Mouse (Mus musculus) limb, embryonic 12.5 days (tissue): ENCODE data around the gene Fignl1. TPM values are rescaled to one million over a fixed set of nuclear protein-coding genes. Genes with fewer than 3 reads are reported as not detected.

Source experiments
- ATAC-seq: fragments of 200-750 bp; cut with Nextera tagmentation; 2 replicates; pipeline ENCODE4 v1.8.0; 2017; ENCODE audit warnings: low read depth, moderate TSS enrichment; ENCODE audit not compliant: insufficient number of reproducible peaks, insufficient read depth, low FRiP score, low TSS enrichment
- H3K27ac ChIP-seq: fragments of 300-500 bp; sonication (generic); 2 replicates; pipeline ENCODE4 v1.5.1; 2016; ENCODE audit warnings: mild to moderate bottlenecking, moderate library complexity
- H3K27me3 ChIP-seq: fragments of 300-500 bp; sonication (generic); 2 replicates; pipeline ENCODE4 v1.6.1; 2016; ENCODE audit warnings: mild to moderate bottlenecking, moderate library complexity
- H3K36me3 ChIP-seq: fragments of 300-500 bp; sonication (generic); 2 replicates; pipeline ENCODE4 v1.6.1; 2016; ENCODE audit warnings: mild to moderate bottlenecking, moderate library complexity
- H3K4me1 ChIP-seq: fragments of 300-500 bp; sonication (generic); replicated peaks from 2 replicates; pipeline ENCODE4 v1.6.1; 2016
- H3K4me2 ChIP-seq: fragments of 300-500 bp; sonication (generic); 2 replicates; pipeline ENCODE4 v1.6.1; 2016; ENCODE audit warnings: mild to moderate bottlenecking, moderate library complexity
- H3K4me3 ChIP-seq: fragments of 300-500 bp; sonication (generic); replicated peaks from 2 replicates; pipeline ENCODE4 v1.5.1; 2016; ENCODE audit warnings: mild to moderate bottlenecking
- H3K9ac ChIP-seq: fragments of 300-500 bp; sonication (generic); replicated peaks from 2 replicates; pipeline ENCODE4 v1.6.1; 2016; ENCODE audit warnings: mild to moderate bottlenecking, moderate library complexity
- H3K9me3 ChIP-seq: fragments of 300-500 bp; sonication (generic); 2 replicates; pipeline ENCODE4 v1.6.1; 2016; ENCODE audit warnings: mild to moderate bottlenecking, moderate library complexity
- WGBS: fragments of 180-500 bp; shearing (Covaris S2); methylation state at CpG from one replicate; pipeline ENCODE4 v1.1.7; 2016; 5-methylcytosine and 5-hydroxymethylcytosine counted together
- polyA plus RNA-seq: library from polyadenylated mRNA; unstranded; fragments of >200 nt; fragmentation: Nextera tagmentation; extraction: Ambion mirVana; gene quantifications from 2 replicates; pipeline ENCODE4 v1.2.1, GENCODE M21; 2016

Gene Fignl1
- polyA plus RNA-seq, 1 experiment from 2014 or later: 78.1 TPM

GRCm38 (mm10) chr11:11776822-11777174 lies 32.0 kb downstream of the Fignl1 start:
- H3K4me1 ChIP-seq: no peaks in the 10 kb centered on the region
- H3K4me3 ChIP-seq: no peak overlapping the region
- H3K36me3 ChIP-seq: no peaks in the 10 kb centered on the region
- no peak overlapping the region for H3K4me2 ChIP-seq
- H3K27me3 ChIP-seq: peaks cover 3% of the 10 kb centered on the region; the same call in 1 of the 2 replicates
- H3K9ac ChIP-seq: no peak overlapping the region
- WGBS: 87% methylated on average over 7 of the region's 7 CpGs
- ATAC-seq: no peak
- H3K9me3 ChIP-seq: no peaks in the 10 kb centered on the region
- H3K27ac ChIP-seq: no peak overlapping the region

- no peaks in the 10 kb centered on the region for H3K36me3 ChIP-seq
- no peak overlapping the region for H3K27ac ChIP-seq
- ATAC-seq: no peak
- no peak overlapping the region for H3K4me2 ChIP-seq
- no peaks in the 10 kb centered on the region for H3K4me1 ChIP-seq
- no peaks in the 10 kb centered on the region for H3K9me3 ChIP-seq
- no peaks in the 10 kb centered on the region for H3K27me3 ChIP-seq
- 78% methylated on average over 4 of the region's 4 CpGs for WGBS
- H3K9ac ChIP-seq: no peak overlapping the region
- H3K4me3 ChIP-seq: no peak overlapping the region
These were observed 32.5 kb downstream of the Fignl1 start for GRCm38 (mm10) chr11:11776071-11776821.

GRCm38 (mm10) chr11:11774893-11775292 lies 33.9 kb downstream of the Fignl1 start:
- no peaks in the 10 kb centered on the region for H3K36me3 ChIP-seq
- H3K27ac ChIP-seq: no peak overlapping the region
- H3K4me1 ChIP-seq: no peaks in the 10 kb centered on the region
- no peak overlapping the region for H3K4me2 ChIP-seq
- H3K9me3 ChIP-seq: no peaks in the 10 kb centered on the region
- ATAC-seq: no peak
- H3K4me3 ChIP-seq: no peak overlapping the region
- WGBS: 83% methylated on average over 5 of the region's 5 CpGs
- no peaks in the 10 kb centered on the region for H3K27me3 ChIP-seq
- no peak overlapping the region for H3K9ac ChIP-seq

GRCm38 (mm10) chr11:11774384-11774783 lies 34.4 kb downstream of the Fignl1 start:
- no peak for ATAC-seq
- Histone ChIP-seq H3K4me1 (no peaks in the 10 kb centered on the region), H3K9ac (no peak overlapping the region), H3K27me3 (no peaks in the 10 kb centered on the region; the same call in 1 of the 2 replicates), H3K9me3 (no peaks in the 10 kb centered on the region), H3K36me3 (no peaks in the 10 kb centered on the region), H3K27ac (no peak overlapping the region), H3K4me2 (no peak overlapping the region), H3K4me3 (no peak overlapping the region)
- WGBS: 87% methylated on average over 4 of the region's 4 CpGs

GRCm38 (mm10) chr11:11772196-11772595 lies 36.6 kb downstream of the Fignl1 start:
- no peak overlapping the region for H3K4me3 ChIP-seq
- no peaks in the 10 kb centered on the region; the same call in 1 of the 2 replicates for H3K27me3 ChIP-seq
- no peak for ATAC-seq
- H3K4me2 ChIP-seq: no peak overlapping the region
- H3K9ac ChIP-seq: no peak overlapping the region
- H3K27ac ChIP-seq: no peak overlapping the region
- no peaks in the 10 kb centered on the region for H3K4me1 ChIP-seq
- WGBS: 86% methylated on average over 4 of the region's 4 CpGs
- no peaks in the 10 kb centered on the region for H3K36me3 ChIP-seq
- no peaks in the 10 kb centered on the region for H3K9me3 ChIP-seq

GRCm38 (mm10) chr11:11770691-11771090 lies 38.1 kb downstream of the Fignl1 start:
- ATAC-seq: no peak
- no peaks in the 10 kb centered on the region; the same call in 1 of the 2 replicates for H3K27me3 ChIP-seq
- WGBS: 85% methylated on average over 3 of the region's 3 CpGs
- no peak overlapping the region for H3K9ac ChIP-seq
- no peaks in the 10 kb centered on the region for H3K36me3 ChIP-seq
- H3K27ac ChIP-seq: no peak overlapping the region
- H3K9me3 ChIP-seq: no peaks in the 10 kb centered on the region
- H3K4me2 ChIP-seq: no peak overlapping the region
- H3K4me3 ChIP-seq: no peak overlapping the region
- no peaks in the 10 kb centered on the region for H3K4me1 ChIP-seq

- no peaks in the 10 kb centered on the region for H3K9me3 ChIP-seq
- H3K27me3 ChIP-seq: no peaks in the 10 kb centered on the region; the same call in 1 of the 2 replicates
- H3K4me3 ChIP-seq: no peak overlapping the region
- no peaks in the 10 kb centered on the region for H3K4me1 ChIP-seq
- no peak overlapping the region for H3K9ac ChIP-seq
- no peak overlapping the region for H3K27ac ChIP-seq
- no peak overlapping the region for H3K4me2 ChIP-seq
- 92% methylated on average over 20 of the region's 20 CpGs for WGBS
- ATAC-seq: no peak
- H3K36me3 ChIP-seq: no peaks in the 10 kb centered on the region
These were observed 39.5 kb downstream of the Fignl1 start for GRCm38 (mm10) chr11:11769281-11769680.

- no peak overlapping the region for H3K27ac ChIP-seq
- no peaks in the 10 kb centered on the region; the same call in 1 of the 2 replicates for H3K27me3 ChIP-seq
- H3K4me3 ChIP-seq: no peak overlapping the region
- no peaks in the 10 kb centered on the region for H3K36me3 ChIP-seq
- 88% methylated on average over 2 of the region's 2 CpGs for WGBS
- H3K9me3 ChIP-seq: no peaks in the 10 kb centered on the region
- H3K9ac ChIP-seq: no peak overlapping the region
- H3K4me1 ChIP-seq: no peaks in the 10 kb centered on the region
- no peak for ATAC-seq
- no peak overlapping the region for H3K4me2 ChIP-seq
These were observed 40.7 kb downstream of the Fignl1 start for GRCm38 (mm10) chr11:11768057-11768456.

GRCm38 (mm10) chr11:11766736-11767135 lies 42.0 kb downstream of the Fignl1 start:
- Histone ChIP-seq H3K4me1 (no peaks in the 10 kb centered on the region), H3K27me3 (no peaks in the 10 kb centered on the region; the same call in 1 of the 2 replicates), H3K36me3 (no peaks in the 10 kb centered on the region), H3K9ac (no peak overlapping the region), H3K4me3 (no peak overlapping the region), H3K9me3 (no peaks in the 10 kb centered on the region), H3K27ac (no peak overlapping the region), H3K4me2 (no peak overlapping the region)
- ATAC-seq: no peak

- no peaks in the 10 kb centered on the region; the same call in 1 of the 2 replicates for H3K27me3 ChIP-seq
- no peaks in the 10 kb centered on the region for H3K36me3 ChIP-seq
- WGBS: 81% methylated on average over 1 of the region's 1 CpGs
- H3K4me3 ChIP-seq: no peak overlapping the region
- H3K9me3 ChIP-seq: no peaks in the 10 kb centered on the region
- no peak overlapping the region for H3K27ac ChIP-seq
- H3K4me1 ChIP-seq: no peaks in the 10 kb centered on the region
- H3K4me2 ChIP-seq: no peak overlapping the region
- ATAC-seq: no peak
- no peak overlapping the region for H3K9ac ChIP-seq
These were observed 42.7 kb downstream of the Fignl1 start for GRCm38 (mm10) chr11:11766105-11766504.

- Histone ChIP-seq H3K4me3 (no peak overlapping the region), H3K4me2 (no peak overlapping the region), H3K27me3 (no peaks in the 10 kb centered on the region; the same call in 1 of the 2 replicates), H3K4me1 (no peaks in the 10 kb centered on the region), H3K36me3 (no peaks in the 10 kb centered on the region), H3K9ac (no peak overlapping the region), H3K9me3 (no peaks in the 10 kb centered on the region), H3K27ac (no peak overlapping the region)
- ATAC-seq: no peak
- 78% methylated on average over 1 of the region's 1 CpGs for WGBS
These were observed 43.3 kb downstream of the Fignl1 start for GRCm38 (mm10) chr11:11765414-11765813.

GRCm38 (mm10) chr11:11763211-11763666 lies 45.5 kb downstream of the Fignl1 start:
- Histone ChIP-seq H3K9me3 (no peaks in the 10 kb centered on the region), H3K4me1 (no peaks in the 10 kb centered on the region), H3K36me3 (no peaks in the 10 kb centered on the region), H3K27ac (no peak overlapping the region), H3K27me3 (no peaks in the 10 kb centered on the region), H3K9ac (no peak overlapping the region), H3K4me3 (no peak overlapping the region), H3K4me2 (no peak overlapping the region)
- 73% methylated on average over 4 of the region's 4 CpGs for WGBS
- ATAC-seq: no peak
